Mouse (Mus musculus) liver, postnatal 0 days (tissue): Measurements from ENCODE around the gene Zfp503. TPM values are rescaled to one million over a fixed set of nuclear protein-coding genes. Genes with fewer than 3 reads are reported as not detected.
A peak's percentile ranks its signal among the peaks of the same experiment; 100 is the strongest.

ENCODE experiments used
- ATAC-seq: fragments of 200-750 bp; cut with Nextera tagmentation; 2 replicates; pipeline ENCODE4 v1.8.0; 2017; ENCODE audit warnings: mild to moderate bottlenecking, moderate library complexity
- DNase-seq: peaks from one replicate; pipeline ENCODE4 v3.0.0-alpha.2; 2016
- H3K27ac ChIP-seq: fragments of 300-500 bp; sonication (generic); 2 replicates; pipeline ENCODE4 v1.5.1; 2014; ENCODE audit warnings: antibody characterized with exemption, moderate library complexity, mild to moderate bottlenecking, low read depth
- H3K27me3 ChIP-seq: fragments of 300-500 bp; sonication (generic); 2 replicates; pipeline ENCODE4 v1.6.1; 2014; ENCODE audit warnings: low read length, control low read depth, mixed read lengths; ENCODE audit not compliant: insufficient read depth
- H3K36me3 ChIP-seq: fragments of 300-500 bp; sonication (generic); replicated peaks from 2 replicates; pipeline ENCODE4 v1.6.1; 2014; ENCODE audit warnings: mild to moderate bottlenecking, control low read depth, low read length, moderate library complexity, mixed read lengths; ENCODE audit not compliant: insufficient read depth
- H3K4me1 ChIP-seq: fragments of 300-500 bp; sonication (generic); 2 replicates; pipeline ENCODE4 v1.6.1; 2014; ENCODE audit warnings: antibody characterized with exemption, mild to moderate bottlenecking, control low read depth; ENCODE audit not compliant: insufficient read depth
- H3K4me2 ChIP-seq: fragments of 300-500 bp; sonication (generic); 2 replicates; pipeline ENCODE4 v1.6.1; 2014; ENCODE audit warnings: low read depth, mild to moderate bottlenecking, low read length, moderate library complexity, mixed read lengths
- H3K4me3 ChIP-seq: fragments of 300-500 bp; sonication (generic); 2 replicates; pipeline ENCODE4 v1.5.1; 2014; ENCODE audit warnings: low read depth, low read length
- H3K9ac ChIP-seq: fragments of 300-500 bp; sonication (generic); replicated peaks from 2 replicates; pipeline ENCODE4 v1.6.1; 2014; ENCODE audit warnings: mild to moderate bottlenecking, moderate library complexity
- H3K9me3 ChIP-seq: fragments of 300-500 bp; sonication (generic); 2 replicates; pipeline ENCODE4 v1.6.1; 2016; ENCODE audit warnings: mild to moderate bottlenecking, control low read depth, low read length, mixed read lengths
- CTCF ChIP-seq: sonication (generic); IDR thresholded peaks from 2 replicates; pipeline ENCODE4 v1.5.1; 2016; ENCODE audit warnings: antibody characterized with exemption, low read depth
- EP300 ChIP-seq: IDR thresholded peaks from 2 replicates; pipeline ENCODE4 v1.6.1; 2016; ENCODE audit warnings: antibody characterized with exemption, low read depth, mild to moderate bottlenecking
- WGBS: fragments of 180-500 bp; shearing (Covaris S2); extraction: QIAGEN DNeasy Blood & Tissue Kit; methylation state at CpG from one replicate; pipeline ENCODE4 v1.1.7; 2014; ENCODE audit not compliant: insufficient replicate concordance; 5-methylcytosine and 5-hydroxymethylcytosine counted together
- polyA plus RNA-seq: library from polyadenylated mRNA; unstranded; fragments of >200 nt; fragmentation: Nextera tagmentation; extraction: Ambion mirVana; gene quantifications from 2 replicates; pipeline ENCODE4 v1.2.1, GENCODE M21; 2015

Gene Zfp503
- polyA plus RNA-seq, 1 experiment from 2014 or later = 0.99 TPM

- DNase-seq (peak; percentile 15), ATAC-seq (no peak)
- peaks cover 74% of the 10 kb centered on the region for H3K27me3 ChIP-seq
- peak overlapping the region; percentile 51 for H3K4me3 ChIP-seq
- no peaks in the 10 kb centered on the region for H3K9me3 ChIP-seq
- peaks cover 22% of the 10 kb centered on the region for H3K4me1 ChIP-seq
- H3K9ac ChIP-seq = 0 out of 2 replicates have a peak overlapping the region, but pooled peaks have one; percentile 38
- no peaks in the 10 kb centered on the region for H3K36me3 ChIP-seq
- no peak overlapping the region for H3K27ac ChIP-seq
- TF ChIP-seq EP300 (no peak), CTCF (no peak)
- WGBS = 3% methylated on average over 44 of the region's 44 CpGs
- H3K4me2 ChIP-seq = peak overlapping the region; percentile 76
These were observed 4.9 kb upstream of the Zfp503 start for GRCm38 (mm10) chr14:21994061-21994990.

- Histone ChIP-seq H3K4me3 (peak overlapping the region; percentile 51), H3K4me1 (peaks cover 24% of the 10 kb centered on the region), H3K9ac (0 out of 2 replicates have a peak overlapping the region, but pooled peaks have one; percentile 38), H3K4me2 (peak overlapping the region; percentile 76), H3K9me3 (no peaks in the 10 kb centered on the region), H3K36me3 (no peaks in the 10 kb centered on the region), H3K27ac (no peak overlapping the region), H3K27me3 (peaks cover 83% of the 10 kb centered on the region)
- TF ChIP-seq EP300 (no peak), CTCF (no peak)
- peak; percentile 20 for DNase-seq
- no peak for ATAC-seq
- WGBS = 22% methylated on average over 14 of the region's 14 CpGs
These were observed 4.1 kb upstream of the Zfp503 start for GRCm38 (mm10) chr14:21993251-21994060.

DNA sequence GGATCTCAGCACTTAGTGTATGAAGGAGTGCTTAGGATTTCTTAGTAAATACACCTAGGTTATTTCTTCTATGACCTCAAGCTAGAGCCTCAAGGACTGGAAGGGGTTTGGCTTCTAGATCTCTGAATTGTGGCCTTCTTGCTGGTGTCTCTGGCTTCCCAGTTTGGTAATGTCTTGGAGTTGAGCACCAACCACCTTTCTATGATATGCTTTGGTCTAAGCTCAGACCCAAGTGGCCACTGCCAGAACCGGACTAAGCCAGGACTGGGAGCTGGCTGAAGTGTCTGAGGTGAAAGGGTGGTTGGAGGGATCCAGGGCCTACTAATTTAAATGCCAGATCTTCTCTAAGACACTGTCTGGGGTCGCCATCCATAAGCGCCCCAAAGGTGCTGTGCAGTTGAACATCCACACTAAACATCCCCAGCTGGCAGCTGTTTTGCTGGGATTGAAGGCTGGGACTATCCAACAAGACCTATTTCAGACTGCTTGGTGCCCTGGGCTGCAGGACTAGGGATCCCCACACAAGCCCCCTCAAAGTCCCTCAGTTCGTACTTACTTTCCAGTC is 3.0 kb upstream of the Zfp503 start:
- Histone ChIP-seq H3K27ac (no peak overlapping the region), H3K27me3 (peaks cover 91% of the 10 kb centered on the region), H3K4me2 (no peak overlapping the region), H3K9me3 (no peaks in the 10 kb centered on the region), H3K9ac (no peak overlapping the region), H3K36me3 (no peaks in the 10 kb centered on the region), H3K4me3 (no peak overlapping the region), H3K4me1 (peaks cover 27% of the 10 kb centered on the region)
- 64% methylated on average over 4 of the region's 4 CpGs for WGBS
- TF ChIP-seq CTCF (no peak), EP300 (no peak)
- DNase-seq (no peak), ATAC-seq (no peak)

DNA sequence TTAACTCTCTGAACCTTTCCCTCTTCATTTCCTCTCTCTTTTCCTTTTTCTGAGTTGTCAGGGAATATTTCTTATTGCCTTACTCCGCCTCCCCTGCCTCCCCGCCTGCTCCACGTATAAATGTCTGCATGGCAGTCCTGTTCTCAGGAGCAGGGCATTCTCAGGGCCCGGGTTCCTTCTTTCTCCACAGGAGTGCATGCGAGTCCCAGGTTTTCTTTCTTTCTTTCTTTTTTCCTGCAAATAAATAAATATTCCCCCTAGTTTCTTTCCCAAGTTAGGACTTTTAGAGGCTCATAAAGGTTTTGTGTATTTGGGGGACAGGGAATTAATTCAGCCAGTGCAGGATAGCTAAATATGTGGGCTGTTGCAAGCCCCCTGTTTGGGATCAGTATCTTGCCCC is 2.5 kb upstream of the Zfp503 start:
- Histone ChIP-seq H3K9me3 (no peaks in the 10 kb centered on the region), H3K9ac (no peak overlapping the region), H3K4me1 (peaks cover 27% of the 10 kb centered on the region), H3K4me2 (no peak overlapping the region), H3K27ac (no peak overlapping the region), H3K27me3 (peaks cover 95% of the 10 kb centered on the region), H3K4me3 (0 out of 2 replicates have a peak overlapping the region, but pooled peaks have one; percentile 22), H3K36me3 (no peaks in the 10 kb centered on the region)
- 43% methylated on average over 5 of the region's 5 CpGs for WGBS
- DNase-seq (no peak), ATAC-seq (no peak)
- TF ChIP-seq CTCF (no peak), EP300 (no peak)

DNA sequence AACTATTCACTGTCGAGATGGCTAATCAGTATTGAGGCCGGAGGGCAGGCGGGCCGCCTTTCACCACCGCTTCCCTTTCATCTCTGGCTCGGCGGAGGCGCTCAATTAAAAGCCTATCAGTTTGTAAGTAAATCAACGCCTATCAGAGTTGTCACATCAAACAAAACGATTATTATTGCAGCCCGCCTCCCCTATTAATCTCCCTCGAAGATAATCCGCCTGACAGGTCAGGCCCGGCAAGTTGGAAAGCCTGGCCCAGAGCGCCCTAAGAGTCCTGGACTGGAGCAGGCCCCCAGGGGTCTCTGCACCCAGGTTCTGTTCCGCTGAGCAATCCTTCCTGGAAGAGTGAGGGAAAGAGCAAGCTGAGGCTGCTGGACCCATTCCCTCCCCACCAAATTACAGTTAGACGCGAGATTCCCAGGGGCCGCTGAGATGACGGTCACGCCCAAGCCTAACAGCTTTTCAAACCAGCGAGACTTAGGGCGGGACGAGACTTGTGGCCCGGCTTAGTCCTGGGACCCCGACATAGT is 1.9 kb upstream of the Zfp503 start:
- H3K27me3 ChIP-seq = peaks cover 97% of the 10 kb centered on the region
- DNase-seq (peak; percentile 14), ATAC-seq (no peak)
- 12% methylated on average over 26 of the region's 26 CpGs for WGBS
- no peaks in the 10 kb centered on the region for H3K36me3 ChIP-seq
- peaks cover 28% of the 10 kb centered on the region for H3K4me1 ChIP-seq
- no peak for TF ChIP-seq CTCF
- no peak for TF ChIP-seq EP300
- no peaks in the 10 kb centered on the region for H3K9me3 ChIP-seq
- no peak overlapping the region; the same call in 1 of the 2 replicates for H3K4me2 ChIP-seq
- no peak overlapping the region for H3K9ac ChIP-seq
- H3K4me3 ChIP-seq = peak overlapping the region; percentile 22; the same call in 1 of the 2 replicates
- H3K27ac ChIP-seq = no peak overlapping the region
